Mouse (Mus musculus): ENCODE measurements at regions not wholly inside any gene's neighbourhood (a gene's known extent, or its start where the extent isn't known, plus 50 kb on each side); places are given as distances from the start of the nearest gene placed in this dataset.
A peak's percentile ranks its signal among the peaks of the same experiment; 100 is the strongest.

DNA sequence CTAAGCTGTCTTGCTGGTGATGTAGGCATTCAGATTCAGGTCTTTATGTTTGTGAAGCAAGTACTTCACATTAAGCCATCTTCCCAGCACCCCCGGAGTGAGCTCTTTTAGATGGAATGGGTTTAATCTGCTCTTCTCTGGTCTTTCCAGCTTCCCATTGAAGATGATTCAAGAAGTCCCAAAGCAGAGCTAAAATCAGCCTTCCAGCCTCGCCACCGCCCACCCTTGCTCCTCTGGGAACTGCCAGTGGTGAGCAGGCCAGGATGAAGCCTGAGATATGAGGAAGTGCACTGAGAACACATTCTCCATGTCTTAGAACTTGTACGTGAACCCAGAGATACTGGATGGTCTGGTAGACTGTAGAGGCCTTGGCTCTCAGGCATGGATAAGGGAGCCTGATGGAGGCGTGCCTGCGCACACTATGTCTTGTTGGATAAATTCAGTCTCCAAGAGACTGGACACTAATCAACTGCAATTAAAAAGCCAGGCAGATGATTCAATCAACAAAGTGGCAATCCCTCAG, 51.3 kb upstream of the Mrtfb start:
- DNase-seq: no peak

GRCm38 (mm10) chr16:13205855-13206254, 50.4 kb upstream of the Mrtfb start:
- DNase-seq: peak; percentile 11
